Mouse (Mus musculus) testis, adult 2 months (tissue): ENCODE measurements around the gene Gusb. TPM values are rescaled to one million over a fixed set of nuclear protein-coding genes. Genes with fewer than 3 reads are reported as not detected.

Experiments used
- H3K27ac ChIP-seq: fragments of 200-500 bp; 2 replicates; pipeline ENCODE4 v1.5.1; 2012; ENCODE audit warnings: low read depth, low read length; ENCODE audit not compliant: control insufficient read depth, insufficient read depth
- H3K27me3 ChIP-seq: fragments of 200-500 bp; 2 replicates; pipeline ENCODE4 v1.6.1; 2012; ENCODE audit warnings: mild to moderate bottlenecking, low read length, moderate library complexity; ENCODE audit not compliant: control insufficient read depth, insufficient read depth
- H3K36me3 ChIP-seq: fragments of 200-500 bp; 2 replicates; pipeline ENCODE4 v1.6.1; 2012; ENCODE audit warnings: mild to moderate bottlenecking, low read length; ENCODE audit not compliant: control insufficient read depth, insufficient read depth
- H3K4me1 ChIP-seq: fragments of 200-500 bp; 2 replicates; pipeline ENCODE4 v1.6.1; 2012; ENCODE audit warnings: low read length; ENCODE audit not compliant: control insufficient read depth, insufficient read depth
- H3K4me3 ChIP-seq: fragments of 200-500 bp; 2 replicates; pipeline ENCODE4 v1.5.1; 2012; ENCODE audit warnings: low read depth, mild to moderate bottlenecking, low read length, moderate library complexity, mixed read lengths; ENCODE audit not compliant: control insufficient read depth
- CTCF ChIP-seq: fragments of 200-500 bp; IDR thresholded peaks from 2 replicates; pipeline ENCODE4 v1.5.1; 2012; ENCODE audit warnings: low read depth, mild to moderate bottlenecking, inconsistent platforms, low read length, moderate library complexity; ENCODE audit not compliant: control insufficient read depth, insufficient read depth, insufficient replicate concordance
- POLR2A ChIP-seq: fragments of 200-500 bp; IDR thresholded peaks from 2 replicates; pipeline ENCODE4 v1.6.1; 2012; ENCODE audit warnings: low read depth, mild to moderate bottlenecking, inconsistent platforms, low read length, moderate library complexity; ENCODE audit not compliant: control insufficient read depth
- polyA plus RNA-seq: library from polyadenylated mRNA; depleted of rRNA; stranded (reverse); fragments of >200 nt; gene quantifications from 2 replicates; pipeline ENCODE4 v1.2.3, GENCODE M21; 2012; rRNA removed

Gusb gene
- polyA plus RNA-seq, 1 experiment, result 6.2 TPM

- H3K4me1 ChIP-seq, result peaks cover 3% of the 10 kb centered on the region
- H3K4me3 ChIP-seq, result peak within 1 kb of the TSS; percentile 95
- peak within 1 kb of the TSS; percentile 81 for H3K27ac ChIP-seq
- H3K36me3 ChIP-seq, result no peaks in the 10 kb centered on the region; the same call in 1 of the 2 replicates
- H3K27me3 ChIP-seq, result no peaks in the 10 kb centered on the region
- TF ChIP-seq POLR2A, result 0 out of 2 replicates have a peak, but pooled peaks have one; percentile 48
- 0 out of 2 replicates have a peak, but pooled peaks have one; percentile 8 for TF ChIP-seq CTCF
These were observed 61.3 kb downstream of the Gusb start, which contains the start of gene Vkorc1l1 for GRCm38 (mm10) chr5:129941495-129942045. Vkorc1l1 (plus strand) TSS chr5:129941970.

DNA sequence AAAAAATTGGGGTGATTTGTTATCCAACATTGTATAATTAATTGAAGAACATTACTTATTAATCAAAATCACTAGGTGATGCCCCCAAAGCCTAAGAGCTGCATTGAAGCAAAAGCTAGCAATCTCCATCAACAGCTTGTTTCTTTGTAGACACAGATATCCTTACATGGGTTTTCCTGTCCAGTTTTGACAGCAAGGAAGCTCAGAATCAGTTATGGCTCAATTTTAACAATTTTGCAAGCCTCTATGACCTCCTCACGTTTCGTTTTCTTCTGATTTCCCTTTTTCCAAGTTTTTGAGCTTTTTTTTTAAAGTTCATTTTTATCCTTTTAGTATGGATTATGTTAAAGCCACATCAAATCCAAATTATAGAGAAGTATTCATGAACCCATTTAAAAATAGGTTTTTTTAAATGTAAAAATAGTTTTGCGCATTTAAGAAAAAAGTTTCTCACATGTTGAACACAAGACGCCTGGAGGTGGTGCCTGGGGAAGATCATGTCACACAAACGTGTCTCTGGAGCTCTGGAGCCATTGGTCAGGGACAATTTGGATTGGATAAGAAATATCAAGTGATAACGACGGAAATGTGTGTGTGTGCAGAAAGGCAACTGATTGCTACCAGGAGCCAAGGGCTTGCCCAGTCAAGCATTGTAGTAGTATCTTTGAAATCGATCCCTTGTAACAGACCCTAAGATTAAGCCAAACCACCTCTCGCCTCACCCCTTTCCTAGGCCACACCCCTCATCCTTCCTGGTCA, 61.9 kb downstream of the Gusb start:
- Histone ChIP-seq H3K4me1 (peaks cover 3% of the 10 kb centered on the region), H3K27me3 (no peaks in the 10 kb centered on the region), H3K4me3 (peak overlapping the region; percentile 88), H3K36me3 (no peaks in the 10 kb centered on the region; the same call in 1 of the 2 replicates), H3K27ac (peak overlapping the region; percentile 7)
- TF ChIP-seq CTCF (no peak), POLR2A (no peak)

DNA sequence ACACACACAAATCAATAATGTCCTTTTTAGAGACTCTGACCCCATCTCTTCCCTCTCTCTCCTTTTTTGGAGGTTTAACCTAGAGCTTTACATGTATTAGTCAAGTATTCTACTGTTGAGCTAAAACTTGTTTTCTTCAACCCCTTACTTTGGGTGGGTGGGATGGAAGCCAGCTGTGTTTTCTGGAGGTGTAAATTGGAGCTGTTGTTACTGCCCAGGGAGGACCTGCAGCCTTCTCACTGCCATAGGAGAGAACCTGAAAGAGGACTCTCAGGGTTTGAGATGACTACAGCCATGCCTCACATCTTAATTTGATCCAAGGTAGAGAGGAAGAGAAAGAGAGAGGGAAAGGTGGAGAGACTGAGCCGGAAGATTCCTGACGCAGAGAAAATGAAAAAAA, 62.6 kb downstream of the Gusb start:
- Histone ChIP-seq H3K4me3 (no peak overlapping the region; the same call in 1 of the 2 replicates), H3K27me3 (no peaks in the 10 kb centered on the region), H3K36me3 (no peaks in the 10 kb centered on the region; the same call in 1 of the 2 replicates), H3K4me1 (peaks cover 3% of the 10 kb centered on the region), H3K27ac (no peak overlapping the region)
- TF ChIP-seq CTCF (no peak), POLR2A (no peak)

Other genes with a start within 250 kb of the Gusb start
- 14.3 and 20.9 TPM in 2 replicates for gene Psph, start 215.6 kb downstream of the Gusb start, polyA plus RNA-seq
- gene Sumf2, start 156.1 kb downstream of the Gusb start, polyA plus RNA-seq, result 3.9 and 5.2 TPM in 2 replicates
- gene Chchd2, start 115.6 kb downstream of the Gusb start, polyA plus RNA-seq, result 239 and 241 TPM in 2 replicates
- 4.6 and 5.4 TPM in 2 replicates for gene Zbed5, start 107.3 kb downstream of the Gusb start, polyA plus RNA-seq
- gene Phkg1, start 104.5 kb downstream of the Gusb start, polyA plus RNA-seq, result 0.20 and 0.35 TPM in 2 replicates
- gene Nupr1l, start 94.5 kb downstream of the Gusb start, polyA plus RNA-seq, result 777 and 877 TPM in 2 replicates
- gene Vkorc1l1, start 61.1 kb downstream of the Gusb start, polyA plus RNA-seq, result 12.2 and 19.9 TPM in 2 replicates
- 16.5 and 17.1 TPM in 2 replicates for gene Asl, start 26.2 kb upstream of the Gusb start, polyA plus RNA-seq
- gene Crcp, start 26.2 kb upstream of the Gusb start, polyA plus RNA-seq, result 56.0 and 56.5 TPM in 2 replicates
- 58.7 and 59.6 TPM in 2 replicates for gene Tpst1, start 70.3 kb upstream of the Gusb start, polyA plus RNA-seq
- gene Kctd7, start 141.8 kb upstream of the Gusb start, polyA plus RNA-seq, result 14.8 and 15.6 TPM in 2 replicates
- gene Rabgef1, start 168.7 kb upstream of the Gusb start, polyA plus RNA-seq, result 8.0 and 8.1 TPM in 2 replicates
- 76.0 and 82.3 TPM in 2 replicates for gene Tmem248, start 214.0 kb upstream of the Gusb start, polyA plus RNA-seq